Mouse (Mus musculus): ENCODE results near the gene Lss.

DNA sequence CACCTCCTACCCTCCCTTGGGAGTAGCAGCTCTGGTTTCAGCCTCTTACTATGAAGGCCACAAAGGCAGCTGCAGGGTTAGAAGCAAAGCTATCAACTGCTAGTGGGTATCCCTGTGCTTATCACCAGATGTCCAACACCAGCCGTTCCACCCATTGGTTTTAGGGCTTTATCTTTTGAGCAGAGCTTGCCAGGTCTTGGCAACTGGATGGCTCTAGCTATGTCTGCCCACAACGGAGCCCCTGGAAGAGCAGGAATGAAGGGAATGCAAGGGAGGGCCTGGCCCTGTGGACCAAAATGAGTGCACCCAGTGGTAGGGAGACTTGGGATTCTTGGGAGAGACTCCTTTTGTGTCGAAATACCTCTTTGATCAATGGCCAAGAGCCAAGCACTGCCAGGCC, 71.3 kb downstream of the Lss start:
- TF ChIP-seq CTCF (IDR thresholded peaks at IDR 0.05; ENCODE audit: low read depth, low read length) (no peak), POLR2AphosphoS5 (IDR thresholded peaks at IDR 0.05; ENCODE audit: insufficient replicate concordance, low read depth, low read length) (no peak), GATA1 (IDR thresholded peaks at IDR 0.05; ENCODE audit: borderline replicate concordance, low read length) (no peak), TAL1 (conservative IDR thresholded peaks at IDR 0.05; ENCODE audit: low read depth, low read length) (no peak), GATA2 (IDR thresholded peaks at IDR 0.05; ENCODE audit: borderline replicate concordance, low read depth, low read length) (no peak)

Data from G1E (cell line).